Mouse (Mus musculus) frontal cortex, adult 2 months (tissue): Measurements from ENCODE around the gene Pkp4. TPM values are rescaled to one million over a fixed set of nuclear protein-coding genes. Genes with fewer than 3 reads are reported as not detected.

Experiments
- DNase-seq, 2 experiments: peaks; one replicate each; pipeline ENCODE4 v3.0.0; 2022; ENCODE audit warnings: low spot score in 1 of 2; ENCODE audit errors: extremely low spot score in 1 of 2
- polyA plus RNA-seq: library from polyadenylated mRNA; depleted of rRNA; stranded (reverse); fragments of >200 nt; gene quantifications from 2 replicates; pipeline ENCODE4 v1.2.3, GENCODE M21; 2012

Gene Pkp4
- polyA plus RNA-seq, 1 experiment, result 140 TPM

DNA sequence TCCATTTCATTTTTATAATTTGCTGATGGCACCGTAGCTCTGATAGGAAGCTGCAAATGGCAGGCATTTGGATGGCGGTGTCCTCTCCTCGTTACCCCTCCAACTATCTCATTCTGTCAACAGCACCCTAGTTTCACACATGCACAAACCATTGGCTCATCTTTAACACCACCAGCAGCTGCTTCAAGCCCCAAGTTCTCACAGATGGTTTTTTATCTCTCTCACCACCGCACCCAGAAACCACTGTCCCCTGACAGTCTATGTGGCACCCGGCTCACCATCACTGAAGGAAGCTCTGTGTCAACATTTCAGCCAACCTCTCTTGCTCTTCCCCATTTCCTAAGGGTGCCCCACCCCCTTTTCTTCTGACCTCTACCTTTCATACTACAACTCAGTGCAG is 167.3 kb downstream of the Pkp4 start:
- no peak for DNase-seq

DNA sequence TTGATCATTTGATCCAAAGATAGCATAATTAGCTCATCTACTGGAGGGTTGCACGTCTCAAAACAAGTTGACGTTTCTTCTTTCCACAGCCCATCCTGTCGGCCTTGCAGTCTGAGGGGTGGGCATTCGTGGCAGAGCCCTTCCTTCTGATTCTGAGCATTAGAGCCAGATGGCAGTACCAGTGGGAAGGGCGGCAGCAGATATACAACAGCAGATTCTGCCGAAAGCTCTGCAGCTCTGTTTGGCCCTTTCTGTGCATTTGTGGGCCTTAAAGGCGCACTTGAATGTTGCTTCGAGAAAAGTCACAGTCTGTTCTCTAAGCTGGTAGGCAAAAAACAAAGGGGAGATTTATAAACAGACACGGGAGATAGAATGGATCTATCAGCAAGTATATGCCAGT is 170.4 kb downstream of the Pkp4 start:
- DNase-seq, result no peak

DNA sequence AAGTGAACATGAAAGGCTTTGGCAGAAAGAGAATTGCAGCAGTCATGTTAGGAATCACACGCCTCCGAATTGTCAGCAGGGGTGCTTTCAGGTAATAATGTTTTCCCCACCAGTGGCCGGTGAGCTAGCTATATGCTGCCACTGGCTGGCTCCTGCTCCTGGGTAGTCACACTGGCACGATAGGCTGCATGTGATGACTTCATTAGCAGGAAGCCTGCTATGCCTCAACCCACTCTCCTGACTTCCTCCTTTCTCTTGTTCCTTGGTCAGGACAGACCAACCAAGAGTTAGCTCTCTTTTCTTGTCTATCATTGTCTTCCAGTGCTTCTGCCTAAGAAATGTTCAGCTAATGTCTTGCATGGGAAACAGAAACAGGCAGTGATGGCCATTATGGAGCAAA is 171.9 kb downstream of the Pkp4 start:
- DNase-seq, result no peak

DNA sequence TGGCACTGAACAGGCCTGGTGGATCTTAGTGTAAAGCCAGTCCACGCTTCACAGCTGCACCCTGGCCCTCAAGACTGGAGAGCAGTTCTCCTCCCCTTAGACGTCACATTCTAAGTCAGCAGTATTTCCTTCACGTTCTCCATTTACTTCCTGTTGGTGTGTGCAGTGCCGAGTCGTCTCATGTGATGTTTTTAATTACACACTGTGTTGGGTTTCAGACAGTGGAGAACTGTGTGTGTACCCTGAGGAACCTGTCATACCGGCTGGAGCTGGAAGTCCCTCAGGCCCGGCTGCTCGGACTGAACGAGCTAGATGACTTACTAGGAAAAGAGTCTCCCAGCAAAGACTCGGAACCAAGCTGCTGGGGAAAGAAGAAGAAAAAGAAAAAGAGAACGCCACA is 177.9 kb downstream of the Pkp4 start:
- DNase-seq, result no peak

DNA sequence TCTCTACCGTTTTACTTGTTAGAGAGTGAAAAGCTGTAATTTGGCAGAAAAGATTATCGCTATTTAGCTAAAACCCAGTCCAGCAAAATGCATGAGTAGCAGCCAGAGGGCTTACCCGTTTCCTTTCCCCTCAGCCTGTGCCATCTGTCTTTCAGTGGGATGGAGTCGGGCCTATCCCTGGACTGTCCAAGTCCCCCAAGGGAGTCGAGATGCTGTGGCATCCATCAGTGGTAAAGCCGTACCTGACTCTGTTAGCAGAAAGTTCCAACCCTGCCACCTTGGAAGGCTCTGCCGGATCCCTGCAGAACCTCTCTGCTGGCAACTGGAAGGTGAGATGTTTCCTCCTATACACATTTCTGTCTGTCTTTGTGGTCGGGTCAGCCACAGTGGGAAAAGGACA is 178.3 kb downstream of the Pkp4 start:
- no peak for DNase-seq

DNA sequence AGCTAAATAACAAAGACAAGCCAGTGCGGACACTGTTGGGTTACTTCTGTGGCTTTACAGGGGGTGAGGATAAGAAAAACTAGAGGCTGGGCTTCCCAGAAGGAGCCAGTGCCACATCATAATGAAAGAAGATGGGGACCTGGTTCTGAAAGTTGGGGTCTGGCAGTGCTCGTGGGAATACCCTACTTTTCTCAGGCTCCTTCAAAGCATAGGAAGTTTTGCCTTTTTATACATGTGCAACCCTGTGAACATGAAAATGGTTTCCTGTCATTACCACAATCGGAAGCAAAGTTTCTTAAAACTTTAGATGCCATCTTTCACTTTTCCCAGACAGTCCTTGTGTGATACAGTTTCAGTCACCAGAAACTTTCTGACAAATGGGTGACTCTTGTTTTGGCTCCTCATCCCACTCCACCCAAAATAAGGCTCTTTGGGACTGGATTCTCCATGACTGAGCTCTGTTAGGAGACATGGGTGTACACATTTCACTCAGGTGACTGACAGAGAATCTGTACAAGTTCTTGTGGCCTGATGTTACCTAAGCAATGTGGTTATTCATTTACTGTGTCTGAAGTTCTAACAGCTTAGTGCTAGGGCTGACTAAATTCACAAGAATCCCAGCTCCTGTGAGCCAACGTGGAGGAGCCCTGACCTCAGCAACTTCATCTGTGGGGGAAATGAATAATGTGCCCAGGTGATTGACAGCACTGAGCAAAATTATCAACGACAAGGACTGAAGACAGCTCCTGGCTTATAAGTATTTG is 179.3 kb downstream of the Pkp4 start:
- no peak for DNase-seq

DNA sequence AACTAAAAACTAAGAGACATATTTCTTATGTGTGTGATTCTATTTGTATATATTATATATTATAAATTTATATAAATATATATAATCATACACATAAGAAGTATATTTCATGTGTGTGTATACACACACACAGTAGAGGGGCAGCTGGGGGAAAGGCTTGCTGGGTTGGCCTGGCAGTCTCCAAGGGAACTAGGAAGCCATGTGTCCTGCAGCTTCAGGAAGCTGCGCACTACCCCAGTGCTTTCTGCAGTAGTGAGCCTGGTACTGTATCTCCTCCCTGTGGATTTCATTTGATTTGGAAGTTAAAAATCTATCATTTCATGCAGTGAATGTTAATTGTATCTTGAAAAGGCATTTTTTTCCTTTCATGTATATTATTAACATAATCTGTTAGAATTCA is 180.2 kb downstream of the Pkp4 start:
- DNase-seq, result no peak

DNA sequence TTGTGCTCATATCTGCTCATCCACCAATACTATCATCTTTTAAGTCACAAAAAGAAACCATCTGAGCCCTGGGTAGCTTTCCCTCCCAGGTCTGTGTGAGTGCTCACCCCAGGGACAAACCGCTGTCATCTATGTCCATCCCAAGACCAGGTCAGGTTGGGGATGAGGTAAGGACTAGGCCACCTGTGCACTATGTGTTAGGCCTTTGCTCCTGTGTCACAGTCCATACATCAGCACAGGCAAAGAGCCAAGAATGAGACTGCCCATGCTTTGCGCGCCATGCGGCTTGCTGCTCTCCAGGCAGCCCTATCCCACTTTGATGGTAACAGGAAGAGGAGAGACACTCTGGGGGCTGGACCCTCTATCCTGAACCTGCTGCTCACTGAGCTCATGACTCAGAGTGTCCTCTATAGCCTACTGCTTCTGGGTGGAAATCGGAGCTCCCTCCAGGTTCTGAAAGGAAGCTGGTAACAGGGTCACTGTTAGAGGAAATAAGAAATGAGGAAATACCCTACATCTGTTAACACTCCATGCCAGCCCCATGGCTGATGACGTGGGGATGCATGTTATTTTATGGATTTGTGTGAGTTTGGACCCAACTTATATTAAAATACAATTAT is 182.1 kb downstream of the Pkp4 start:
- no peak for DNase-seq

DNA sequence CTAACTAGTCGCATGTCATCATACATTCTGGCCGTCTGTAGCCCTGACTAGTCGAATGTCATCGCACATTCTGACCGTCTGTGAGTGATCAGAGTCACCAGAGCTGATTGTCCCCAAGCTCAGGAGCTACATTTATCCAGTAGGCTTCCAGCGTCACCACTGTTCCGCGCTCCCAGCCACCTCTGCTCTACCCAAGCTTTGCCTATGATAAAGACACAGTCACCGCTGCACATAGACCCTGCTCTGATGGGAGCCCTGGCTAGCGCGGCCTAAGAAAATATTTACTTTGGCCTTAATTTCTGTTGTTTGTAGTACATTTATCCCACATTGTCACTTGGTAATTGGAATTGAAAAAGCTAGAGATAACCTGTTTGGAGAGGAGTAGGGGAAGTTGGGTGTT is 183.2 kb downstream of the Pkp4 start:
- DNase-seq, result no peak

DNA sequence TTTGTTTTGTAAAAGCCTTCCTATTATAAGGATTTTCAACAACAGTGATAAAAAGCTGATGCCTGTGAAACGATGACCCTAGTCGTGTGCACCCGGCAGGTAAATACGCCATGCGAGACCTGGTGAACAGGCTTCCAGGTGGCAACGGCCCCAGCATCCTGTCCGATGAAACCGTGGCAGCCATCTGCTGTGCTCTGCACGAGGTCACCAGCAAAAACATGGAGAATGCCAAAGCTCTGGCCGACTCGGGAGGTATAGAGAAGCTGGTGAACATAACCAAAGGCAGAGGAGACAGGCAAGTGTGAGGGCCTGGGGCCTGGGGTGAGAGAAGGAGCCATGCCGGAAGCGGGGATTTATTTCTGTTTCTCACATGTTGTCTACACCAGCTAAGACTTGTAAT is 184.0 kb downstream of the Pkp4 start:
- no peak for DNase-seq

DNA sequence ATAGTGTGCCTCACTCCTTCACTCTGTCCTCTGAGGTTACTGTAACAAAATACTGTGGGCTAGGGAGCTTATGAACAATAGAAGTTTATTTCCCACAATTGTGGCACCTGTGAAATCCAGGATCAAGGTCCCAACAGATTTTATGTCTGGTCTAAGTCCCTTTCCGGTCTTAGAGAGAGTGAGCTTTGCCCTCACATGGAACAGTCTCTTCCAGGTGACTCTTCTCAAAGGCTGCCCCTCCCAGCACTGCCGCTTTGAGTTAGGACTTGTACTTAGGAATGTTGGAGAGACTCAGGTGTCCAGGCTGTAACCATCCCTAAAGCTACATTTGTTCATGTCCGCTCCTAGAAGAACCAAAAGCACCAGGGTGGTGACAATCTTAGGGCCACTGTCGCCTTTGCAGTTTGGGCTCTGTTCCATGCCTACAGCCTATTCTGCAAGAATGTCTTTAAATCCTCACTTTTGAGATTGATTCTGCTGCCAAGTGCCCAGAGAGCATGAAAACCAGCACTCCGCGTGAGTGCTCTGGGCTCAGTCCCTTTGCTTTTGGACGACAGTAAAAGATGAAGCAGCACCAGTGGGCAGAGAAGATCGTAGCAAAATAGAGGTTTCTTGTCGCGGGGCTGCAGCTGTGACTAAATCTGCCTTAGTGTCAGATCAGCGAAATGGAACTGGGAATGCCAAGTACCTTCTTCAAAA is 184.6 kb downstream of the Pkp4 start:
- no peak for DNase-seq

DNA sequence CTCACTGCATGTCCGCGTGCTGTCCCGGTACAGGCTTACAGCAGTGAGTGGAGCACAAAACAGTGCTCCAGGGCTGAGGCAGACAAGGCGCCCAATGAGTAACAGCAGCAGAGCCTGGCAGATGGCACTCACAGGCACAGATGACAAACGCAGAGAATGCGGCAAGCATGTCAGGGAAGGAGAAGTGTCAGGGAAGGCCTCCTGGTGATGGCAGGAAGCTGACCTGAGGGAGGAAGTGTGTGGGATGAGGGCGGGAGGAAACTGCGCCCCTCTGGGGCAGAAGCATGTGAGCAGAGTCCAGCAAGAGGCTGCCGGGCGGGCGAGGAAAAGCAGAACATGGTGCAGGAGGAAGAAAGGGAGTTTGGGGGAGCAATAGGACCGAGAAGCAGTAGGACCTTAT is 185.8 kb downstream of the Pkp4 start:
- DNase-seq, result no peak

DNA sequence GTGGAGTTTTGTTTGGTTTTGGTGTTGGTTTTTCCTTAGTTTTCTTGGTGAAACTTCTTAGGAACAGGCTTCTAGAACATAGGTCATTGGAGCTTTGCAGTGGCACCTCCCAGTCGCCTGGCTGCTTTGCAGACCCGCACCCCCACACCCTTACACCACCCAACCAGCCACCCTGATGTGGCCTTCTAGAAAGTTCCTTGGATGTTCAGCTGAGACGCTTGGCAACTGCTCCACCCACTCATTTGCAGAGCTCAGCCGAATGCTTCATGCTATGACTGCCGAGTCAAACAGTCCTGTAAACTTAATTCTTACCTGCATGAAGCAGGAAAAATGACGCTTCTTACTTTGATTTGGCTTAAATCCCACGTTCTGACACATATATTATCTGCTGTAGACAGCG is 187.9 kb downstream of the Pkp4 start:
- DNase-seq, result no peak

DNA sequence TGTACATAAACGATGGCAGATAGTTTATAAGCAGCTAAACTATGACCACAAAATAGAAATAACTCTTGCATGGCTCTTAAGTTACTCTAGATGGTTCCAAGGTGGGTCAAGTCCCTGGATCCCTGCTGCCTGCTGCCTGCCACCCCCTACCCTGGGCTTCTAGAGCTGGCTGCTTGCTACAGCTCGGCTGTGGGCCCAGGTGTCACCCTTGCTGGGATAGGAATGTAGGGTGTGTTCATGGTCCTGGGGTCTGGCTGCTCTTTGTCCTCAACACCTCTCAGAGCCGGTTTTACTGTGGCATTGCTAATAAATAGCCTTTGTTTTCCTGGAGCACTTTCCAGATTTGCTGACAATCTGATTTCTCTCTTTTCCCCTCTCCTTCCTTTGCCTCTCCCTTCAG is 189.4 kb downstream of the Pkp4 start:
- no peak for DNase-seq

DNA sequence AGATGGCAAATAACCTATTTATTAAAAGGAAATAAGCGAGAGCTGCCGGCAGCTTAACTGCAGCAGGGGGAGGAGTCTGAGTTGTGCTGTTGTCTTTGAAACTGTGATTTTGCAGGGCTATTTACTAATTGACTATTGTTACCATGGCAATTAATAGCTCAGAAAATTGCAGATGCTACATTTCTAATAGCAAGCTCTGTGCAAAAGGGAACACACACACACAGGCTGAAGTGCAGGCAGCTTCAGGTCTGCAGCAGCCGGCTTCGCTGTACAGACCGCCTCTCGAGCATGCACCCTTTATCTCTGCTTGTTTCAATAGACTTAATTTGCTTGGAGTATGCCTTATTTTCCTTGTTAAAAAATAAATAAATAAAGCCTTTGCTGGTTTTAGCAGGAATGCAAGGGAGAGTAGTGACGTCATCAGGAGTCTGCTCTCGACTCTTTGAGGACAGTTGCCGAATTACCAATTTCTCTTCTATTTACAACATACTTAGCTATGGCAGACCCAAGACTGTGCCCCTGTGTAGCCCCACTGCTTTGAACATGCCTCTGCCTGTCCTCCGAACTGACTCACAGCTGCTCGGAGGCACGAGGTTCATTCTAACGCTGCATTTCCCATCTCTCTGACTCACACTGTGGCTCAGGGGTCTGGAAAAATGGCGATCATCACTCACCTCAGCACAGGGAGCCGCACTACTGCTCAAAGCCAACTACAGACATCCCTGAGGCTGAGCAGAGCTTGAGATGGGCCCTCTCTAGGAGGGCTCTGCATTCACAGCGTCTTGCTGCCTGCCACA is 190.9 kb downstream of the Pkp4 start:
- DNase-seq, result no peak

DNA sequence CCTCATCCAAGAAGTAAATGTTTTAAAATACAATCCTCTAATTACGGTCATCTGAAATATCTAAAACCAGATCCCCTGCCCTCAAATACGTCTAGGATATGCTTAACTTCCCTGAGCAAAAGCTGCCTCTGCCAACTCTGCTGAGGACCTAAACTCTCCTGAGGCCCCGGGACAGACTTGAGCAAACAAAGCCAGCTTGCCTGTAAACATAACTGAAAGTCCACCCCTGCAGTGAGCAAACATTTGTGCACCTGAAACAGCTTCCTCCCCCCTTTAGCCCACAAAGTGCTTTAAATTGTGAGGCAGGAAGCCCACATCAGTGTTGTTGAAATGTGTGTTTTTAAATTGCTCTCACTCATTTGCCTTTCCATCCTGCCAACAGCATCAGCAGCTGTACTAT is 193.2 kb downstream of the Pkp4 start:
- no peak for DNase-seq

DNA sequence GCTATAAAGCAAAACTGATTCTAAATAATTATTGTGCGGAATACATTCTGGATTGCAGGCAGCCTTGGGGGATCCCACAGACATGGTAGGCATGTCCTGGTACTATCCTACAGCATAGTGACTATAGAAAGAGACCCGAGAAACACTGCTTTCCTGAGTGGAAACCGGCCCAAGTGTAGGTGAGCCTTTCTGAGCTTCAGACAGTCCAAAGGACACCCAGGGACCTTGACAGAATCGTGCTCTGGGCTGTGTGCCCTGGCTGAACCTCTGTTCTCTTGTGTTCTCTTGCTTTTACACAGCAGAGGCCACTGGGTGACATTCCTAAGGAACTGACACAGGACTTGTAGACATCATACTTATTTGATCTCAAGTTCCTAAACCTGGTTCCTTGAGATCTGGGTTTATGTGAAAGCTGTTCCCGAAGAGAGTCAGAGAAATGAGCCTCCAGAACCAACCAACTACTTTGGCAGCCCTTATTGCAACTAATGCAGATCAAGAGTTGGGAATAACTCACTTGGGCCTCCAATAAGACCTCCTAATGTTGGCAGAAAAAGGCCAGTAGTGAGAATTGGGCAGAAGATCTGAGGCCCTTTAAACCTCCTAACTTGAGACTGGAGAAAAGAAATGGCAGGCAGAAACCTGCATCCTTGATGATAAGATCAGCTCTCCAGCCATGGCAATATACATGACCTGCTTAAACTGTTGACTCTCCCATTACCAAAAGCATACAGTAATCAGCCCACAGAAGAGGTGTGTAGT is 195.1 kb downstream of the Pkp4 start:
- no peak for DNase-seq

DNA sequence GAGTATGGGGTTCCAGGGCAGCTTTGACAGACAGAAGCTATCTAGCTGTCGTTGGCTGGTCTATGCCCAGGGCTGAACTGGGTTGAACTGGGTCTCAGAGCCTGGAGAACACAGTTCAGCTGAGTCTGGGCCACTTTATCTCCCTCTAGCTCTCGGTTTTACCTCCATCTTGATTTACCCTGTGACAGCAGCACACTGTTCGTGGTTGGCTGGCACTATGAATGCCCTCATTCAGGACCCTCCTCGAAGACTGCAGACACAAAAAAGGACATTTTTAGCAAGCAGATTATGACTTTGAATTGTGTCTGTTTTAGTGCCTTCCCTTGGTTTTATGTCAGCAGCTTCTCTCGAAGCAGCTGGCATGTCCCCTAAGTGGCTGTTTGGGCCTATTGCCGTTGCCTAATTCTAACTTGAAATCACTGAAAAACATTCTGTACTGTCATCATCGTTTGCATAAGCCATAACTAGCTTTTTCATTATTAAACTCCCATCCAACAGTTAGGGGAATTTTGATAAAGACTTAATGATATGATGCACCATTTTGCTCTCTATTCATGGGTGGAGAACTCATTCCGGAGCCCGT is 199.2 kb downstream of the Pkp4 start:
- no peak for DNase-seq

DNA sequence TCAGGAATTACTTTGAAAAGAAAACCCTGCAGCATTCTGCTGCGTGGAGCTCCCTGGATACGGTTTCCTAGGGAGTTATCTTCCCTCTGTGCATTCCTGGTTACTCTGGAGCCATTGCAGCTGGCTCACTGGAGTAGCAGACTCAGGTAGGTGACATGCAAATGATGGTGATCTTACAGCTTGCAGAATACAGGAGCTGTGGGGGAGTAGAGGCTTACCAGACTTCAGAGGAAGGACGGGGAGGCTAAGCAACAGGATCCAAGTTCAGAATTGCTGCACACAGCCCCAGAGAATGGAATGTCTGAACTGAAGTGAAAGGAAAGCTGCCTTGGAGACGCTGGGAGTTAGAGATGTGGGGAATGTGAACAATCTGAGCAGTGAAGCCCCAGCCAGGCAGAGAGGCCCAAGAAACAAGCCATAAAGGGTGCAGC is 200.7 kb downstream of the Pkp4 start:
- DNase-seq, result no peak
